Mouse (Mus musculus) liver, postnatal 0 days (tissue): Measurements from ENCODE around the gene Rb1. TPM values are rescaled to one million over a fixed set of nuclear protein-coding genes. Genes with fewer than 3 reads are reported as not detected.

Experiments used
- ATAC-seq: fragments of 200-750 bp; cut with Nextera tagmentation; 2 replicates; pipeline ENCODE4 v1.8.0; 2017; ENCODE audit warnings: mild to moderate bottlenecking, moderate library complexity
- DNase-seq: peaks from one replicate; pipeline ENCODE4 v3.0.0-alpha.2; 2016
- H3K27ac ChIP-seq: fragments of 300-500 bp; sonication (generic); 2 replicates; pipeline ENCODE4 v1.5.1; 2014; ENCODE audit warnings: antibody characterized with exemption, moderate library complexity, mild to moderate bottlenecking, low read depth
- H3K27me3 ChIP-seq: fragments of 300-500 bp; sonication (generic); 2 replicates; pipeline ENCODE4 v1.6.1; 2014; ENCODE audit warnings: low read length, control low read depth, mixed read lengths; ENCODE audit not compliant: insufficient read depth
- H3K36me3 ChIP-seq: fragments of 300-500 bp; sonication (generic); replicated peaks from 2 replicates; pipeline ENCODE4 v1.6.1; 2014; ENCODE audit warnings: mild to moderate bottlenecking, control low read depth, low read length, moderate library complexity, mixed read lengths; ENCODE audit not compliant: insufficient read depth
- H3K4me1 ChIP-seq: fragments of 300-500 bp; sonication (generic); 2 replicates; pipeline ENCODE4 v1.6.1; 2014; ENCODE audit warnings: antibody characterized with exemption, mild to moderate bottlenecking, control low read depth; ENCODE audit not compliant: insufficient read depth
- H3K4me2 ChIP-seq: fragments of 300-500 bp; sonication (generic); 2 replicates; pipeline ENCODE4 v1.6.1; 2014; ENCODE audit warnings: low read depth, mild to moderate bottlenecking, low read length, moderate library complexity, mixed read lengths
- H3K4me3 ChIP-seq: fragments of 300-500 bp; sonication (generic); 2 replicates; pipeline ENCODE4 v1.5.1; 2014; ENCODE audit warnings: low read depth, low read length
- H3K9ac ChIP-seq: fragments of 300-500 bp; sonication (generic); replicated peaks from 2 replicates; pipeline ENCODE4 v1.6.1; 2014; ENCODE audit warnings: mild to moderate bottlenecking, moderate library complexity
- H3K9me3 ChIP-seq: fragments of 300-500 bp; sonication (generic); 2 replicates; pipeline ENCODE4 v1.6.1; 2016; ENCODE audit warnings: mild to moderate bottlenecking, control low read depth, low read length, mixed read lengths
- CTCF ChIP-seq: sonication (generic); IDR thresholded peaks from 2 replicates; pipeline ENCODE4 v1.5.1; 2016; ENCODE audit warnings: antibody characterized with exemption, low read depth
- EP300 ChIP-seq: IDR thresholded peaks from 2 replicates; pipeline ENCODE4 v1.6.1; 2016; ENCODE audit warnings: antibody characterized with exemption, low read depth, mild to moderate bottlenecking
- WGBS: fragments of 180-500 bp; shearing (Covaris S2); extraction: QIAGEN DNeasy Blood & Tissue Kit; methylation state at CpG from one replicate; pipeline ENCODE4 v1.1.7; 2014; ENCODE audit not compliant: insufficient replicate concordance; 5-methylcytosine and 5-hydroxymethylcytosine counted together
- polyA plus RNA-seq: library from polyadenylated mRNA; unstranded; fragments of >200 nt; fragmentation: Nextera tagmentation; extraction: Ambion mirVana; gene quantifications from 2 replicates; pipeline ENCODE4 v1.2.1, GENCODE M21; 2015

Rb1 gene
- polyA plus RNA-seq, 1 experiment from 2014 or later = 23.6 TPM

GRCm38 (mm10) chr14:73201447-73201846, 124.2 kb downstream of the Rb1 start:
- Histone ChIP-seq H3K4me1 (0 out of 2 replicates have a peak, but pooled peaks cover 5% of the 10 kb centered on the region), H3K4me2 (no peak overlapping the region), H3K9ac (no peak overlapping the region), H3K9me3 (no peaks in the 10 kb centered on the region), H3K27me3 (no peaks in the 10 kb centered on the region), H3K27ac (no peak overlapping the region), H3K36me3 (peaks cover 14% of the 10 kb centered on the region), H3K4me3 (no peak overlapping the region)
- DNase-seq (peak; percentile 10), ATAC-seq (no peak)
- TF ChIP-seq EP300 (no peak), CTCF (no peak)
- WGBS = 37% methylated on average over 3 of the region's 3 CpGs

DNA sequence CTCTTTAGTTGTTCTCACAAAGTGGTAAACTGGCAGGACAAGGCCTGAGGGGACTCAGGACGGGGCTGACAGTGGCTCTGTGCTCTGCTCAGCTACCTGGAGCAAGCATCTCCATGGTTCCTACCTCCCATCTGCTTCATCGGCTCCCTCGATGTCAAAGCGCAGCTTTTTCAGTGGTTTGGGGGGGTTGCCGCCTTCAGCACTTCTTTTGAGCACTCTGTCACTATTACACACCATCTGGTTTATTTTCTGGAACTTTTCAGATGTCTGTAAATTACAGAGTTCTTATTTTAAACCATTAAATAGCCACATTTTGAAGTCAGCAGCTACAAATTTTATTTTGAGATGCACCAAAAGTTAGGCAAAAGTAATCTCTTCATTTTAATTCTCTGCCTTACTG, 126.6 kb downstream of the Rb1 start:
- H3K4me3 ChIP-seq = no peak overlapping the region
- no peak for ATAC-seq
- WGBS = 85% methylated on average over 5 of the region's 5 CpGs

GRCm38 (mm10) chr14:73186875-73187274, 138.7 kb downstream of the Rb1 start:
- no peak overlapping the region for H3K9ac ChIP-seq

More for the DNA sequence above, 126.6 kb downstream of the Rb1 start:
- TF ChIP-seq EP300 = no peak
- no peak for TF ChIP-seq CTCF
- DNase-seq = peak; percentile 5
- 0 out of 2 replicates have a peak, but pooled peaks cover 5% of the 10 kb centered on the region for H3K4me1 ChIP-seq
- no peak overlapping the region for H3K4me2 ChIP-seq
- no peak overlapping the region for H3K27ac ChIP-seq
- H3K9ac ChIP-seq = no peak overlapping the region
- H3K9me3 ChIP-seq = no peaks in the 10 kb centered on the region
- peaks cover 15% of the 10 kb centered on the region for H3K36me3 ChIP-seq
- no peaks in the 10 kb centered on the region for H3K27me3 ChIP-seq

GRCm38 (mm10) chr14:73181144-73181543, 144.5 kb downstream of the Rb1 start:
- Histone ChIP-seq H3K36me3 (peaks cover 14% of the 10 kb centered on the region), H3K4me1 (peaks cover 25% of the 10 kb centered on the region), H3K27me3 (no peaks in the 10 kb centered on the region), H3K4me2 (no peak overlapping the region), H3K4me3 (no peak overlapping the region), H3K9ac (no peak overlapping the region), H3K27ac (no peak overlapping the region), H3K9me3 (no peaks in the 10 kb centered on the region)
- TF ChIP-seq EP300 = no peak
- TF ChIP-seq CTCF = no peak
- 67% methylated on average over 2 of the region's 2 CpGs for WGBS
- DNase-seq = no peak
- no peak for ATAC-seq

More at GRCm38 (mm10) chr14:73186875-73187274, 138.7 kb downstream of the Rb1 start:
- DNase-seq = peak; percentile 10
- Histone ChIP-seq H3K4me3 (no peak overlapping the region), H3K4me1 (no peaks in the 10 kb centered on the region), H3K36me3 (peaks cover 17% of the 10 kb centered on the region), H3K4me2 (no peak overlapping the region), H3K27ac (no peak overlapping the region), H3K27me3 (no peaks in the 10 kb centered on the region), H3K9me3 (no peaks in the 10 kb centered on the region)
- TF ChIP-seq CTCF = no peak
- WGBS = 90% methylated on average over 7 of the region's 7 CpGs
- no peak for ATAC-seq

GRCm38 (mm10) chr14:73180671-73181070, 145.0 kb downstream of the Rb1 start:
- H3K9me3 ChIP-seq = no peaks in the 10 kb centered on the region
- TF ChIP-seq EP300 (no peak), CTCF (no peak)
- H3K4me1 ChIP-seq = peaks cover 28% of the 10 kb centered on the region
- 62% methylated on average over 3 of the region's 3 CpGs for WGBS
- H3K4me3 ChIP-seq = no peak overlapping the region
- peak overlapping the region; percentile 86; the same call in 1 of the 2 replicates for H3K27ac ChIP-seq
- DNase-seq = no peak
- peaks cover 14% of the 10 kb centered on the region for H3K36me3 ChIP-seq
- ATAC-seq = no peak
- no peak overlapping the region for H3K9ac ChIP-seq
- no peak overlapping the region for H3K4me2 ChIP-seq
- H3K27me3 ChIP-seq = no peaks in the 10 kb centered on the region

DNA sequence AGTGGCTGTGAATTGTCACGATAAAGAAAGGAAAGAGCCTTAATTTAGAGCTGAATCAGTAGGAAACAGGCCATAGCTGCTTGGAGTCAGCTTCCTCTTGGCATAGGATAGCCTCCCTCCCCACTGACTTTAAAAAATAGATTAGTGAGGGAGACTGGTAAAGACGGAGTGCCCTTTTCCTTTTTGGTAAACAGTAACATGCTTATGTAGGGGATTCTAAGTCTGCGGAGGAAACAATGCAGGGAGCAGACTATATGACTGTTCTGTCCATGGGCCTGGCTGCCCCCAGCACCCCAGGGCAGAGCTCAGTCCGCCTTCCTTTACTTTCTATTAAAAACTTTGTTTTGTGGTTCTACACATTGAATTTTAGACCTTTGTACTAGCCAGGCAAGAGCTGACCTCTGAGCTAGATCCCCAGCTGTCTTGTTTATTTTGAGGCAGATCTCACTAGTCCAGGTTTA, 146.4 kb downstream of the Rb1 start:
- no peak overlapping the region for H3K4me3 ChIP-seq
- WGBS = 33% methylated on average over 4 of the region's 4 CpGs
- no peaks in the 10 kb centered on the region for H3K27me3 ChIP-seq
- peaks cover 14% of the 10 kb centered on the region for H3K36me3 ChIP-seq
- no peaks in the 10 kb centered on the region for H3K9me3 ChIP-seq
- H3K4me1 ChIP-seq = peaks cover 39% of the 10 kb centered on the region
- DNase-seq (no peak), ATAC-seq (peak; percentile 85)
- peak; percentile 55 for TF ChIP-seq EP300
- no peak for TF ChIP-seq CTCF
- H3K4me2 ChIP-seq = 0 out of 2 replicates have a peak overlapping the region, but pooled peaks have one; percentile 10
- H3K9ac ChIP-seq = 0 out of 2 replicates have a peak overlapping the region, but pooled peaks have one; percentile 27
- H3K27ac ChIP-seq = peak overlapping the region; percentile 86

DNA sequence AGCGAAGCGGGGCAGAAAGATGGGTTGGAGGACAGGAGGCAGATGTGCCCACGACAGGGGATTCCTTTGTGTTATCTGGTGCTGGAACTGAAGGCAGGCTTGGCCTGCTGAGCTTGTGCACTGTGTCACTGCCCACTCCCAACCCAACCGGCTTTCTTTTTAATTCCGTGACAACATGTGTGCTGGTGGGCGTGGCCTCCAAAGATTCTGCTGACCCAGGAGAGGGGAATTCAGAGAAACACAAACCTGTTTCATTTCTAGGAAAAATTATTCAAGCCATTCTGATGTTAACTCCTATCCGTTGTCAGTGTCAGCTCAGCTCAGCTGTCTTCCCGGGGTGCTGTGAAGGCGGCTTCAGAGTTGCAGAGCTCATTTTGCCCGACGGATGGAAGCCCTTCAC, 147.7 kb downstream of the Rb1 start:
- Histone ChIP-seq H3K4me3 (no peak overlapping the region), H3K27ac (no peak overlapping the region; the same call in 1 of the 2 replicates), H3K9me3 (no peaks in the 10 kb centered on the region), H3K9ac (no peak overlapping the region), H3K36me3 (peaks cover 14% of the 10 kb centered on the region), H3K4me2 (no peak overlapping the region), H3K4me1 (peaks cover 41% of the 10 kb centered on the region), H3K27me3 (no peaks in the 10 kb centered on the region)
- DNase-seq (no peak), ATAC-seq (no peak)
- TF ChIP-seq EP300 = no peak
- no peak for TF ChIP-seq CTCF
- 75% methylated on average over 11 of the region's 11 CpGs for WGBS
